Mouse (Mus musculus): ENCODE data around the gene Pknox2.

The Pknox2 gene

GRCm38 (mm10) chr9:36883569-36883968, 263.6 kb downstream of the Pknox2 start:
- DNase-seq (ENCODE audit: extremely low read depth, low read depth), result no peak

- DNase-seq (ENCODE audit: extremely low read depth, low read depth), result no peak
Measured at GRCm38 (mm10) chr9:36882034-36882745, 265.0 kb downstream of the Pknox2 start.

- DNase-seq (ENCODE audit: extremely low read depth, low read depth), result no peak
Measured at GRCm38 (mm10) chr9:36881615-36882014, 265.6 kb downstream of the Pknox2 start.

GRCm38 (mm10) chr9:36876787-36877186, 270.4 kb downstream of the Pknox2 start:
- DNase-seq (ENCODE audit: extremely low read depth, low read depth), result no peak

GRCm38 (mm10) chr9:36876313-36876712, 270.9 kb downstream of the Pknox2 start:
- DNase-seq (ENCODE audit: extremely low read depth, low read depth), result no peak

GRCm38 (mm10) chr9:36873796-36874195, 273.4 kb downstream of the Pknox2 start:
- no peak for DNase-seq (ENCODE audit: extremely low read depth, low read depth)

- DNase-seq (ENCODE audit: extremely low read depth, low read depth), result no peak
Measured at GRCm38 (mm10) chr9:36870263-36870662, 276.9 kb downstream of the Pknox2 start.

- no peak for DNase-seq (ENCODE audit: extremely low read depth, low read depth)
Measured at GRCm38 (mm10) chr9:36868662-36869061, 278.5 kb downstream of the Pknox2 start.

- no peak for DNase-seq (ENCODE audit: extremely low read depth, low read depth)
Measured at GRCm38 (mm10) chr9:36864862-36865813, 282.1 kb downstream of the Pknox2 start.

GRCm38 (mm10) chr9:36863694-36864093, 283.5 kb downstream of the Pknox2 start:
- no peak for DNase-seq (ENCODE audit: extremely low read depth, low read depth)

GRCm38 (mm10) chr9:36862576-36862975, 284.6 kb downstream of the Pknox2 start:
- no peak for DNase-seq (ENCODE audit: extremely low read depth, low read depth)

- no peak for DNase-seq (ENCODE audit: extremely low read depth, low read depth)
Measured at GRCm38 (mm10) chr9:36858677-36859076, 288.5 kb downstream of the Pknox2 start.

GRCm38 (mm10) chr9:36857476-36858117, 289.6 kb downstream of the Pknox2 start:
- peak; percentile 12 for DNase-seq (ENCODE audit: extremely low read depth, low read depth)

- no peak for DNase-seq (ENCODE audit: extremely low read depth, low read depth)
Measured at GRCm38 (mm10) chr9:36856351-36856750, 290.9 kb downstream of the Pknox2 start.

GRCm38 (mm10) chr9:36852175-36852574, 295.0 kb downstream of the Pknox2 start:
- no peak for DNase-seq (ENCODE audit: extremely low read depth, low read depth)

- no peak for DNase-seq (ENCODE audit: extremely low read depth, low read depth)
Measured at GRCm38 (mm10) chr9:36850091-36850490, 297.1 kb downstream of the Pknox2 start.

- DNase-seq (ENCODE audit: extremely low read depth, low read depth), result no peak
Measured at GRCm38 (mm10) chr9:36848661-36849060, 298.5 kb downstream of the Pknox2 start.

- no peak for DNase-seq (ENCODE audit: extremely low read depth, low read depth)
Measured at GRCm38 (mm10) chr9:36846346-36846745, 300.9 kb downstream of the Pknox2 start.
